Mouse (Mus musculus): Measurements from ENCODE around the gene Colec11. TPM values are rescaled to one million over a fixed set of nuclear protein-coding genes. Genes with fewer than 3 reads are reported as not detected.

The Colec11 gene
- polyA plus RNA-seq (2015; fragmentation: Nextera tagmentation; extraction: Ambion mirVana): 3.5 and 4.0 TPM in 2 replicates

GRCm38 (mm10) chr12:28623195-28623594, at the start of gene Colec11:
Colec11 (minus strand) TSS chr12:28623377.
- no peak for DNase-seq (ENCODE audit: low spot score)

GRCm38 (mm10) chr12:28667287-28667686, 44.1 kb upstream of the Colec11 start:
- no peak for DNase-seq (ENCODE audit: low spot score)

- no peak for DNase-seq (ENCODE audit: low spot score)
Observed at GRCm38 (mm10) chr12:28666734-28667133, 43.6 kb upstream of the Colec11 start.

- no peak for DNase-seq (ENCODE audit: low spot score)
Observed at GRCm38 (mm10) chr12:28662628-28663027, 39.5 kb upstream of the Colec11 start.

- peak; percentile 85 for DNase-seq (ENCODE audit: low spot score)
Observed at GRCm38 (mm10) chr12:28649141-28650110, 26.2 kb upstream of the Colec11 start, which contains the start of gene Rnaseh1. Rnaseh1 (plus strand) TSS chr12:28649602.

- DNase-seq (ENCODE audit: low spot score): no peak
Observed at GRCm38 (mm10) chr12:28638778-28639177, 15.6 kb upstream of the Colec11 start.

GRCm38 (mm10) chr12:28636543-28636942, 13.4 kb upstream of the Colec11 start:
- no peak for DNase-seq (ENCODE audit: low spot score)

- DNase-seq (ENCODE audit: low spot score): peak; percentile 96
Observed at GRCm38 (mm10) chr12:28635535-28636476, 12.6 kb upstream of the Colec11 start, which contains the start of gene Rps7. Rps7 (minus strand) TSS chr12:28635953.

- DNase-seq (ENCODE audit: low spot score): no peak
Observed at GRCm38 (mm10) chr12:28635058-28635534, 11.9 kb upstream of the Colec11 start.

GRCm38 (mm10) chr12:28628436-28628835, 5.3 kb upstream of the Colec11 start:
- DNase-seq (ENCODE audit: low spot score): no peak

GRCm38 (mm10) chr12:28627092-28627491, 3.9 kb upstream of the Colec11 start:
- DNase-seq (ENCODE audit: low spot score): no peak

- DNase-seq (ENCODE audit: low spot score): no peak
Observed at GRCm38 (mm10) chr12:28625407-28625806, 2.2 kb upstream of the Colec11 start.

GRCm38 (mm10) chr12:28624251-28624650, 1.1 kb upstream of the Colec11 start:
- no peak for DNase-seq (ENCODE audit: low spot score)

- DNase-seq (ENCODE audit: low spot score): no peak
Observed at GRCm38 (mm10) chr12:28622641-28623040, 536 bp downstream of the Colec11 start.

- DNase-seq (ENCODE audit: low spot score): no peak
Observed at GRCm38 (mm10) chr12:28622167-28622532, 1.0 kb downstream of the Colec11 start.

- no peak for DNase-seq (ENCODE audit: low spot score)
Observed at GRCm38 (mm10) chr12:28621451-28622166, 1.6 kb downstream of the Colec11 start.

GRCm38 (mm10) chr12:28617297-28617696, 5.9 kb downstream of the Colec11 start:
- DNase-seq (ENCODE audit: low spot score): no peak

GRCm38 (mm10) chr12:28614401-28614800, 8.8 kb downstream of the Colec11 start:
- no peak for DNase-seq (ENCODE audit: low spot score)

GRCm38 (mm10) chr12:28612391-28612790, 10.8 kb downstream of the Colec11 start:
- no peak for DNase-seq (ENCODE audit: low spot score)

GRCm38 (mm10) chr12:28607546-28608305, 15.5 kb downstream of the Colec11 start:
- no peak for DNase-seq (ENCODE audit: low spot score)
